Mouse (Mus musculus): ENCODE data around the gene Tpk1. TPM values are rescaled to one million over a fixed set of nuclear protein-coding genes. Genes with fewer than 3 reads are reported as not detected.

Tpk1 gene
- polyA plus RNA-seq, 1 experiment = 1.1 TPM

- no peak for TF ChIP-seq GATA1 (IDR thresholded peaks at IDR 0.05; ENCODE audit: low read length)
Measured at GRCm38 (mm10) chr6:43654876-43655456, 11.1 kb downstream of the Tpk1 start.

- TF ChIP-seq GATA1 (IDR thresholded peaks at IDR 0.05; ENCODE audit: low read length) = no peak
Measured at GRCm38 (mm10) chr6:43649516-43649915, 16.6 kb downstream of the Tpk1 start.

- TF ChIP-seq GATA1 (IDR thresholded peaks at IDR 0.05; ENCODE audit: low read length) = no peak
Measured at GRCm38 (mm10) chr6:43645674-43646073, 20.4 kb downstream of the Tpk1 start.

- no peak for TF ChIP-seq GATA1 (IDR thresholded peaks at IDR 0.05; ENCODE audit: low read length)
Measured at GRCm38 (mm10) chr6:43645105-43645504, 21.0 kb downstream of the Tpk1 start.

GRCm38 (mm10) chr6:43643718-43644117, 22.4 kb downstream of the Tpk1 start:
- no peak for TF ChIP-seq GATA1 (IDR thresholded peaks at IDR 0.05; ENCODE audit: low read length)

GRCm38 (mm10) chr6:43642375-43642774, 23.7 kb downstream of the Tpk1 start:
- TF ChIP-seq GATA1 (IDR thresholded peaks at IDR 0.05; ENCODE audit: low read length) = no peak

- TF ChIP-seq GATA1 (IDR thresholded peaks at IDR 0.05; ENCODE audit: low read length) = no peak
Measured at GRCm38 (mm10) chr6:43640621-43641020, 25.5 kb downstream of the Tpk1 start.

- no peak for TF ChIP-seq GATA1 (IDR thresholded peaks at IDR 0.05; ENCODE audit: low read length)
Measured at GRCm38 (mm10) chr6:43638865-43639264, 27.2 kb downstream of the Tpk1 start.

- TF ChIP-seq GATA1 (IDR thresholded peaks at IDR 0.05; ENCODE audit: low read length) = no peak
Measured at GRCm38 (mm10) chr6:43638119-43638518, 28.0 kb downstream of the Tpk1 start.

GRCm38 (mm10) chr6:43636980-43637638, 29.0 kb downstream of the Tpk1 start:
- no peak for TF ChIP-seq GATA1 (IDR thresholded peaks at IDR 0.05; ENCODE audit: low read length)

GRCm38 (mm10) chr6:43633308-43633963, 32.6 kb downstream of the Tpk1 start:
- no peak for TF ChIP-seq GATA1 (IDR thresholded peaks at IDR 0.05; ENCODE audit: low read length)

GRCm38 (mm10) chr6:43632871-43633270, 33.2 kb downstream of the Tpk1 start:
- TF ChIP-seq GATA1 (IDR thresholded peaks at IDR 0.05; ENCODE audit: low read length) = no peak

- no peak for TF ChIP-seq GATA1 (IDR thresholded peaks at IDR 0.05; ENCODE audit: low read length)
Measured at GRCm38 (mm10) chr6:43619258-43619657, 46.8 kb downstream of the Tpk1 start.

- TF ChIP-seq GATA1 (IDR thresholded peaks at IDR 0.05; ENCODE audit: low read length) = no peak
Measured at GRCm38 (mm10) chr6:43611770-43612169, 54.3 kb downstream of the Tpk1 start.

- TF ChIP-seq GATA1 (IDR thresholded peaks at IDR 0.05; ENCODE audit: low read length) = no peak
Measured at GRCm38 (mm10) chr6:43590841-43591541, 75.1 kb downstream of the Tpk1 start.

GRCm38 (mm10) chr6:43585274-43585673, 80.8 kb downstream of the Tpk1 start:
- TF ChIP-seq GATA1 (IDR thresholded peaks at IDR 0.05; ENCODE audit: low read length) = no peak
